Mouse (Mus musculus) liver, embryonic 16.5 days (tissue): ENCODE results near the gene Ss18l2. TPM values are rescaled to one million over a fixed set of nuclear protein-coding genes. Genes with fewer than 3 reads are reported as not detected.
A peak's percentile ranks its signal among the peaks of the same experiment; 100 is the strongest.

Experiments
- ATAC-seq: fragments of 200-750 bp; cut with Nextera tagmentation; 2 replicates; pipeline ENCODE4 v1.8.0; 2017; ENCODE audit warnings: low read depth, mild to moderate bottlenecking, moderate number of reproducible peaks, moderate library complexity
- H3K27ac ChIP-seq: fragments of 300-500 bp; sonication (generic); 2 replicates; pipeline ENCODE4 v1.5.1; 2014; ENCODE audit warnings: mild to moderate bottlenecking, low read length
- H3K27me3 ChIP-seq: fragments of 300-500 bp; sonication (generic); 2 replicates; pipeline ENCODE4 v1.6.1; 2014; ENCODE audit warnings: low read depth, low read length, mixed read lengths; ENCODE audit not compliant: control insufficient read depth, insufficient read depth
- H3K36me3 ChIP-seq: fragments of 300-500 bp; sonication (generic); 2 replicates; pipeline ENCODE4 v1.6.1; 2014; ENCODE audit warnings: mild to moderate bottlenecking; ENCODE audit not compliant: control insufficient read depth, insufficient read depth
- H3K4me1 ChIP-seq: fragments of 300-500 bp; sonication (generic); 2 replicates; pipeline ENCODE4 v1.6.1; 2014; ENCODE audit warnings: low read depth, low read length, mixed read lengths; ENCODE audit not compliant: control insufficient read depth
- H3K4me2 ChIP-seq: fragments of 300-500 bp; sonication (generic); 2 replicates; pipeline ENCODE4 v1.6.1; 2014; ENCODE audit warnings: low read depth, low read length, mixed read lengths
- H3K4me3 ChIP-seq: fragments of 300-500 bp; sonication (generic); 2 replicates; pipeline ENCODE4 v1.5.1; 2014; ENCODE audit warnings: low read depth, mild to moderate bottlenecking, low read length
- H3K9ac ChIP-seq: fragments of 300-500 bp; sonication (generic); 2 replicates; pipeline ENCODE4 v1.6.1; 2014; ENCODE audit warnings: low read depth, low read length
- H3K9me3 ChIP-seq: fragments of 300-500 bp; sonication (generic); replicated peaks from 2 replicates; pipeline ENCODE4 v1.6.1; 2016; ENCODE audit warnings: low read length; ENCODE audit not compliant: control insufficient read depth
- WGBS: fragments of 180-500 bp; shearing (Covaris S2); extraction: QIAGEN DNeasy Blood & Tissue Kit; methylation state at CpG from one replicate; pipeline ENCODE4 v1.1.7; 2014; ENCODE audit not compliant: insufficient replicate concordance; 5-methylcytosine and 5-hydroxymethylcytosine counted together
- polyA plus RNA-seq: library from polyadenylated mRNA; unstranded; fragments of >200 nt; fragmentation: Nextera tagmentation; extraction: Ambion mirVana; gene quantifications from 2 replicates; pipeline ENCODE4 v1.2.1, GENCODE M21; 2015

Ss18l2 gene
- polyA plus RNA-seq, 1 experiment from 2014 or later = 55.5 TPM

DNA sequence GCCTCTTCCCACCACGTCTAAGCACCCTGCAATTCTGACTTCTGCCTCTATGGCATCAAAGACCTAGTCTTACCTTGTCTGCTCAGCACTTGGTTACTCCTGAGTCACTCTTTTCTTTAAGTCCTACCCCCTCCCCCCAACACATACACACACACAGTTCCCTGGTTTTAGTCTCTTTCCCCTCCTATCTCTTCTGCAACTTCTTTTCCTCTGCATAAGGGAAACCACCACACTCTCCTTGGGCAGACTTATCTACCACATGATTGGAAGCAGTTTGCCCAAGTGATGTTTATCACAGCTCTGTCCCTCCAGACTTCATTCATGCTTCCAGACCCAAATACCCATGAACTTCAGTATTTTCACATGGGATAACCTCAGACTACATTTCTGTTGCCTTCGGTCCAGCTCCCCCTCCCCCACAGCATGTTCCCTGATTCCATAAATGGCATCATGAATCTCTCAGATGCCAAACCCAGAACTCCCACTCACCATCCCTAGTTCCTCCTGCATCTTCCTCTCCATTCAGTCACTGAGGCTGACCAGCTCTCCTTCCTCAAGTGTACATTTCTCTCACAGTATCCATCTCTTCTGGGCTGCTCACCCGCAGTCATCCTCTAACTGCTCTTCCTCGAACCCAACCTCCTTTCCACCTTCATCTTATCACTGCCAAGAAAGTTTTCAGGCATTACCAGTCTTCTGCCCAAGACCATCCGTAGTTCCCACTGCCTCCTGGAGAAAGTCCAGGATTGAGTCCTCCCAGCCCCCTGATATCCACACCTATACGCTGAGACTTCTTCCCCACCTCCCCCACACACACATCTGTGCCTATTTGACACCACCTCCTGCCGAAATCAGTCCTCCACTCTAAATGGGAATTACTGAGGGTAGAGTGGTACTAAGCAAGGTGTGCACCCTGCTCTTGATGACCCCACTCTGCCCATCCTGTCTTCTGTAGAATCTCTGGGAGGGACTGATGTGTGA, 1.3 kb upstream of the Ss18l2 start:
- no peaks in the 10 kb centered on the region for H3K9me3 ChIP-seq
- H3K4me1 ChIP-seq = peaks cover 51% of the 10 kb centered on the region
- H3K36me3 ChIP-seq = peaks cover 8% of the 10 kb centered on the region
- H3K4me3 ChIP-seq = no peak overlapping the region
- no peak overlapping the region for H3K9ac ChIP-seq
- 42% methylated on average over 7 of the region's 7 CpGs for WGBS
- no peak overlapping the region for H3K27ac ChIP-seq
- no peaks in the 10 kb centered on the region for H3K27me3 ChIP-seq
- ATAC-seq = no peak
- no peak overlapping the region for H3K4me2 ChIP-seq

DNA sequence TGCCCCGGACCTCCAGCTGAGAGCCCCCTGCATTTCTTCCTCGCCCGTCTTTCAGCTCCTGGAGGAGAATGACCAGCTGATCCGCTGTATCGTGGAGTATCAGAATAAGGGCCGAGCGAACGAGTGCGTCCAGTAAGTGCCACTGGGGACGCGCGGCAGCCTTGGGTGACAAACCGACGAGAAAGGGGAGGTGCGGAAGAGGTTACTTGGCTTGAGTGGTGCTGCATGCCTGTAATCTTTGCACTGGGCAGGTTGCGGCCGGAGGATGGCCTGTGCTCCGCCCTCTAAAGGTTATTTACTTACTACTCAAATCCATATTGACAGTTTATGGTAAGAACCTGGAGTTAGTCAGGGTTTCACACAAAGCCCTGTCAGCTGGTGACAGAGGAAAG, 451 bp downstream of the Ss18l2 start:
- H3K4me3 ChIP-seq = peak overlapping the region; percentile 94
- WGBS = under 1% methylated on average over 18 of the region's 18 CpGs
- peaks cover 35% of the 10 kb centered on the region for H3K4me1 ChIP-seq
- peak overlapping the region; percentile 95 for H3K27ac ChIP-seq
- peak overlapping the region; percentile 84 for H3K9ac ChIP-seq
- no peaks in the 10 kb centered on the region for H3K27me3 ChIP-seq
- peak; percentile 64 for ATAC-seq
- H3K4me2 ChIP-seq = peak overlapping the region; percentile 84
- no peaks in the 10 kb centered on the region for H3K9me3 ChIP-seq
- H3K36me3 ChIP-seq = peaks cover 8% of the 10 kb centered on the region

DNA sequence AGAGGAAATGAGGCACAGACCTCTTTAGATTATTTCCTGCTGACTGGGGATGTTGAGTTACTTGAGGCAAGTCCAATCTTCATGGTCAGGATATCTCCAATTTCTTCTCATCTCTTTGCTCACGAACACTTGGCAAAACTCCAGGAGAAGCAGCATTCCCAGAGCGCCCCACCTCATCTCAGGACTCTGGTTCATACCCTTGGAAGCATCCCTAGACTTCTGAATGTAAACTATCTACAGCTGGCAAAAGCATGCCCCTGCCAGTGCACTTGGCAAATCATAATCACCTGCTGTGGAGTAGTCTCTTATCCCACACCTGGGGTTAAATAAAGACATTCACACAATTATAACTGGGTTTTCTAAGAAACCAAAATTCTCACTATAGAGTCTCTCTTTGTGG, 6.9 kb downstream of the Ss18l2 start:
- H3K4me1 ChIP-seq = peaks cover 21% of the 10 kb centered on the region
- no peak overlapping the region for H3K9ac ChIP-seq
- ATAC-seq = no peak
- no peak overlapping the region for H3K27ac ChIP-seq
- WGBS = 70% methylated on average over 2 of the region's 2 CpGs
- H3K36me3 ChIP-seq = peaks cover 8% of the 10 kb centered on the region
- H3K4me3 ChIP-seq = no peak overlapping the region
- H3K4me2 ChIP-seq = no peak overlapping the region
- H3K9me3 ChIP-seq = no peaks in the 10 kb centered on the region
- H3K27me3 ChIP-seq = no peaks in the 10 kb centered on the region

DNA sequence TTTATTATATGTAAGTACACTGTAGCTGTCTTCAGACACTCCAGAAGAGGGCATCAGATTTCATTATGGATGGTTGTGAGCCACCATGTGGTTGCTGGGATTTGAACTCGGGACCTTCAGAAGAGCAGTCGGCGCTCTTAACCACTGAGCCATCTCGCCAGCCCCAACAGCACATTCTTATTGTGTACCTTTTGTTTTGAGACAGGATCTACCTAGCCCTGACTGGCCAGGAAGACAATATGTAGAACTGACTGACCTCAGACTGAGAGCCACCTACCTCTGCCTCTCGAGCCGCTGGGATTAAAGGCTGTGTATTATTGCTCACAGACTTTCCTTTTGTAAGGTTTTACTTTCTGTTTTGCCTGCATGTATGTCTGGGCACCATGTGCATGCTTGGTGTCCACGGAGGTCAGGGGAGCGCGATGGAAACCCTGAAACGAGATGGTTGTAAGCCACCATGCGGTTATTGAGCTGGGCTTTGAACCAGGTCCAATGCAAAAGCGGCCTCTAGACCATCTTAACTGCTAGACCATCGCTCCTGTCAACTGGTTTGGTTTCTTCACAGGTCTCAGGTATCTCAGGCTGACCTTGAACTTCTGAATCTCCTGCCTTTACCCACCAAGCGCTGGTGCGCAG, 8.1 kb downstream of the Ss18l2 start:
- Histone ChIP-seq H3K27me3 (no peaks in the 10 kb centered on the region), H3K4me2 (peak overlapping the region; percentile 96), H3K4me1 (peaks cover 18% of the 10 kb centered on the region), H3K9ac (peak overlapping the region; percentile 74), H3K9me3 (no peaks in the 10 kb centered on the region), H3K4me3 (peak overlapping the region; percentile 97), H3K36me3 (peaks cover under 1% of the 10 kb centered on the region; the same call in 1 of the 2 replicates), H3K27ac (peak overlapping the region; percentile 92)
- WGBS = 60% methylated on average over 15 of the region's 15 CpGs
- ATAC-seq = no peak

DNA sequence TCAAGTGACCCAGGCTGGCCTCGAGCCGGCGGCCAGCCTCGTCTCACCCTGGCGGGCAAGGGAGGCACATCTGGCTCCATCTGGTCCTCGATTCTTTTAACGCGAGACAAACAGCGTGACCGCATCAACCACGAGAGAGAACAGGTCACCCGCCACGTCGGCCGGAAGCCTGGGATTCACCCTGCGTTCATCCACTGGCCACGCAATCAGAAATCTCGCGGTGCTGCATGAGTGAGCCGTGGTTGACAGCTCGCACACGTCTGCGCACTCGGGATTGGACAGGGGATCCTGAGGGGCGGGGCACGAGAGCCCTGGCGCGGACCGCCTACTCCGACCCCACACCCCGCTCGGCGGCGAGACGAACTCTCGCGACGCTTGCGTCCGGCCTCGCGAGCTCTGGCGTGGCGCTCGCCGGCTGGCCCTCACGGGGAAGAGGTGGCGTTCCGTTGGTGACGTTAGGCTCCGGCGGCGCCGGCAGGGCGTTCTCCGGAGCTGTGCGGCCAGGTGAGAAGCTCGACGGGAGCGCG, 8.7 kb downstream of the Ss18l2 start, which contains the start of gene Nktr:
TSS of gene Nktr (plus strand) at position 378 of the 527 bp plus-strand sequence.
- Histone ChIP-seq H3K4me1 (peaks cover 18% of the 10 kb centered on the region), H3K4me2 (peak within 1 kb of the TSS; percentile 98), H3K27ac (peak within 1 kb of the TSS; percentile 98), H3K9ac (peak within 1 kb of the TSS; percentile 94), H3K9me3 (no peaks in the 10 kb centered on the region), H3K36me3 (no peaks in the 10 kb centered on the region), H3K4me3 (peak within 1 kb of the TSS; percentile 97), H3K27me3 (no peaks in the 10 kb centered on the region)
- peak; percentile 97 for ATAC-seq
- WGBS = under 1% methylated on average over 61 of the region's 61 CpGs

DNA sequence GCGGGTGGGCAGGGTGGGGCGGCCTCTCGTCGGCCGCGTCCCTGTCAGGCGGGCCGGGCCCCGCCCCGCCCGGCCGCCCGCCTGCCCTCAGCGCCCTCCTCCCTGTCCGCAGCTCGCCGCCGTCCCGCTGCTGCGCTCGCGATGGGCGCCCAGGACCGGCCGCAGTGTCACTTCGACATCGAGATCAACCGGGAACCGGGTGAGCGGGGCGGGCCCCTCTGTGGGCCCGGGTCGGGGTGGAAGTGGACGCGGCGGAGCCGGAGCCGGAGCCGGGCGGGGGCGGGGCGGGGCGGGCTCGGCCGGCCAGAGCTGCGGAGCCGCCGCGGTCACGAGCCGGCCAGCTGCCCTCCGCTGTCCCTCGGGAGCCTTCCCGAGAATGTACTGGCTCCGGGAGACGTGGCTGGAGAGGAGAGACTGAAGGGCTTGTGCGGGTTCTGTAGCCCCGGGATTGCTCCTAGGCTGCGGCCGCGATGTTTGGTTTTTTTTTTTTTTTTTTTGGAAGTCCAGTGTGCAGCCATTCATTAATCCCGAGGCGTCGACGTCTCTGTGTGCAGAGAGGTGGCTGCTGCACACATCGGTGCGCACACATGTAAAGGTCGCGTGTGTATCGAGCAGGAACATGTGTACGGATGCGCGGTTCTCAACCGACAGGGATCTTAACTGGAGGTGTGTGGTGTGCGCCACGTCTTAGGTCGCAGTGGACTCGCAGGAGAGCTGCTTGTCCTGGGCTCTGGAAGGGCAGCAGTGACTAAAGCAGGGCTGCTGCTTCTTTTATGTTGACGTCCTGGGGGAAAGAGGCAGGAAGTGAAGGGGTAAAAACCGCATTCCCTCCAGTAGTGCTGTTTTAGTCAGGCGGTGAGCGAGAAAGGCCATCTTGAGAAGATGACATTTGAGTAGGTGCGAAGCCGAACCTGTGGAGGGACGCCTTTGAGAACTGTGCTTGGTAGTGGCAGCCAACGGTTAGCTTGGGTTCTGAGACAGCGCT, 9.5 kb downstream of the Ss18l2 start:
- peak; percentile 35 for ATAC-seq
- Histone ChIP-seq H3K9me3 (no peaks in the 10 kb centered on the region), H3K4me2 (peak overlapping the region; percentile 98), H3K27me3 (no peaks in the 10 kb centered on the region), H3K9ac (peak overlapping the region; percentile 94), H3K4me3 (peak overlapping the region; percentile 97), H3K4me1 (peaks cover 18% of the 10 kb centered on the region), H3K36me3 (no peaks in the 10 kb centered on the region), H3K27ac (peak overlapping the region; percentile 98)
- WGBS = under 1% methylated on average over 81 of the region's 87 CpGs

DNA sequence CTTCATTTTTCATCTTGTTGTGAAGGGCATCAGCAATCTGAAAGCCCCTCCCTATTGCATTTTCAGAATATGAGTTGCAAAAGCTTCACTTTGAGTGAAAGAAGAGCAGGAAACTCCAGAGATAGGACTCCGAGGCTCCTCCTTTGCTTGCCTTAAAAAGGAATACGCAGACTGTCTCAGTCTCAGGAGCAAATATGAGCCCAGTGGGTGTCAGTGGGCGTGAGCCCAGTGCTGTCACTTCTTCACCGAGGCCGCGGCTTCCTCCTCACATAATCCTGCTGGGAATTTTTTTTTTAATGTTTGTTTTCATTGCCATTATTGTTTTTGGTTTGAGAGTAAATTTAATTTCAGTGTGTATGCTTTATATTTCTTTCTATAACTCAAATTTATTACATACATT, 30.4 kb downstream of the Ss18l2 start:
- no peaks in the 10 kb centered on the region for H3K9me3 ChIP-seq
- no peaks in the 10 kb centered on the region for H3K27me3 ChIP-seq
- H3K4me2 ChIP-seq = no peak overlapping the region
- peaks cover 33% of the 10 kb centered on the region for H3K36me3 ChIP-seq
- H3K9ac ChIP-seq = no peak overlapping the region
- 86% methylated on average over 6 of the region's 6 CpGs for WGBS
- no peak overlapping the region for H3K4me3 ChIP-seq
- no peak for ATAC-seq
- no peaks in the 10 kb centered on the region for H3K4me1 ChIP-seq
- H3K27ac ChIP-seq = no peak overlapping the region

DNA sequence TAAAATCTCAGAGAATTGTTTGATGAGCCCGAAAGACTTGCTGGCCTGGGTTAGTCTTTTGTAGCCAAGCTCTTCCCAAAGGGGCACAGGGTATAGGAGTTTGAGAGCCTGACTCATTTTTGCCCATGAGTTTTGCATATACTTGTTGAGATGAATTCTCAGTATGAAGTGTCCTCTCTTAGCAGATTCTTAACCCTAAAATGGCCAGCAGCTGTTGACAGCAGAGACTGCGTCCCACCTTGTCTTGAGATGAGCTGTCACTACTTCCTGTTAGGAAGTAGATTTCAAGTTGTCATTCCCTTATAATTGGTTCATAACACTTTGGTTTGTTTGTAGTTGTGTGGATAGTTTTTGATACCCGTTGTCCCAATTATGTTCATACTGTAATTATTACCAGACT, 31.0 kb downstream of the Ss18l2 start:
- WGBS = 83% methylated on average over 3 of the region's 3 CpGs
- Histone ChIP-seq H3K4me2 (no peak overlapping the region), H3K36me3 (peaks cover 35% of the 10 kb centered on the region), H3K27me3 (no peaks in the 10 kb centered on the region), H3K27ac (no peak overlapping the region), H3K4me3 (no peak overlapping the region), H3K4me1 (no peaks in the 10 kb centered on the region), H3K9ac (no peak overlapping the region), H3K9me3 (no peaks in the 10 kb centered on the region)
- ATAC-seq = no peak
